ENCODE assay signal across 1 mouse cellular context in the genomic region with DNA sequence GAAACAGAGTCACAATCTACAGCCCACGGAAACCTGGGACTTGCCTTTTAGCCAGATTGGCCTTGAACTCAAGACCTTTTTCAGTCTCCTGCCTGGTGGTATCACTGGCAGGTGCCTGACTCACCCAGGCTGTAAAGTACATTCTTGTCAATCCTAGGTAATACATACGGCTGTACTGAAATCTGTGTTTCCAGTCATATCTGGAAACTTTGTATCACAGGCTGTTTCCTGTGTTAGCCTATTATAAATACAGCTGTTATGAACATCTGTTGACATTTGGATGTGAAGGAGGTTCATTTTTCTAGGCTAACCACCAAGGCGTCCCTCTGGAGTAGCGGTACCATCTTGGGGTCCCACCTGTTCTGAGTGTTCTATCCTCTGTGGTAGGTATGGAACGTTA.
TF ChIP-seq lines count a peak whose summit lies in the region.

No protein-coding gene starts in this region.

TF ChIP-seq in CH12.LX, 34 proteins besides CTCF, POLR2A, EP300 and RAD21 (continued from another document):
- TF ChIP-seq USF2 (conservative IDR thresholded peaks at IDR 0.05; ENCODE audit: low read depth, low read length) (no peak), SMC3 (IDR thresholded peaks at IDR 0.05; ENCODE audit: low read depth, low read length) (no peak), CHD1 (IDR thresholded peaks at IDR 0.05; ENCODE audit: low read depth, low read length) (no peak), MAX (IDR thresholded peaks at IDR 0.05; ENCODE audit: low read length) (no peak), GABPA (IDR thresholded peaks at IDR 0.05; ENCODE audit: insufficient replicate concordance, low read depth, low read length) (no peak), SIN3A (IDR thresholded peaks at IDR 0.05; ENCODE audit: low read length) (peak; percentile 57; the same call in 1 of the 2 replicates), JUN (IDR thresholded peaks at IDR 0.05; ENCODE audit: insufficient read depth, low read depth, low read length) (peak; percentile 55; the same call in 1 of the 2 replicates), MXI1 (IDR thresholded peaks at IDR 0.05; ENCODE audit: low read depth, low read length) (no peak), TBP (conservative IDR thresholded peaks at IDR 0.05; ENCODE audit: low read depth, low read length) (no peak), UBTF (IDR thresholded peaks at IDR 0.05; ENCODE audit: low read depth, low read length) (no peak), MAZ (IDR thresholded peaks at IDR 0.05; ENCODE audit: low read depth, low read length) (no peak), USF1 (IDR thresholded peaks at IDR 0.05; ENCODE audit: low read depth, low read length) (no peak)
